ENCODE assay signal across 8 mouse cellular contexts in genomic region chr13:104031821-104032331, GRCm38 (mm10).
A peak's percentile ranks its signal among the peaks of the same experiment; 100 is the strongest.
DNase-seq lines count a peak whose midpoint lies in the region; ATAC-seq lines count a peak whose summit lies in the region.

No protein-coding gene starts in this region.

- H3K4me1 ChIP-seq in embryonic facial prominence, embryonic 14.5 days (ENCODE audit: control insufficient read depth, insufficient read depth, low read length): peaks cover 46% of the 10 kb centered on the region
- peaks cover 14% of the 10 kb centered on the region for H3K4me1 ChIP-seq in hindbrain, embryonic 12.5 days
- H3K4me1 ChIP-seq in kidney, embryonic 15.5 days: peaks cover 43% of the 10 kb centered on the region

- intact Hi-C loops in gastrocnemius, postnatal 14 days (cut with DNase I; ENCODE audit: low total_unique reads): no loop called here

- peak; percentile 61 for ATAC-seq in embryonic facial prominence, embryonic 14.5 days (ENCODE audit: low read depth)
- peak; percentile 67 for ATAC-seq in hindbrain, embryonic 12.5 days (ENCODE audit: low FRiP score)
- no peak for ATAC-seq in kidney, embryonic 15.5 days (replicated peaks; ENCODE audit: low FRiP score)

- no peak overlapping the region for H3K4me2 ChIP-seq in embryonic facial prominence, embryonic 14.5 days (ENCODE audit: low read depth, low read length)
- no peak overlapping the region for H3K4me2 ChIP-seq in hindbrain, embryonic 12.5 days (replicated peaks)
- H3K4me2 ChIP-seq in kidney, embryonic 15.5 days: no peak overlapping the region

- H3K36me3 ChIP-seq in embryonic facial prominence, embryonic 14.5 days (ENCODE audit: control insufficient read depth, insufficient read depth, low read length): no peaks in the 10 kb centered on the region
- H3K36me3 ChIP-seq in hindbrain, embryonic 12.5 days: no peaks in the 10 kb centered on the region
- H3K36me3 ChIP-seq in kidney, embryonic 15.5 days: no peaks in the 10 kb centered on the region

- H3K4me3 ChIP-seq in embryonic facial prominence, embryonic 14.5 days (ENCODE audit: low read depth, low read length): no peak overlapping the region
- H3K4me3 ChIP-seq in hindbrain, embryonic 12.5 days: no peak overlapping the region
- no peak overlapping the region for H3K4me3 ChIP-seq in kidney, embryonic 15.5 days (replicated peaks)

- no peak overlapping the region; the same call in 1 of the 2 replicates for H3K9ac ChIP-seq in embryonic facial prominence, embryonic 14.5 days (ENCODE audit: low read depth, low read length)
- no peak overlapping the region for H3K9ac ChIP-seq in hindbrain, embryonic 12.5 days
- H3K9ac ChIP-seq in kidney, embryonic 15.5 days: no peak overlapping the region

- H3K27me3 ChIP-seq in embryonic facial prominence, embryonic 14.5 days (replicated peaks; ENCODE audit: control insufficient read depth, insufficient read depth, low read length): no peaks in the 10 kb centered on the region
- H3K27me3 ChIP-seq in hindbrain, embryonic 12.5 days: peaks cover 6% of the 10 kb centered on the region; the same call in 1 of the 2 replicates
- no peaks in the 10 kb centered on the region for H3K27me3 ChIP-seq in kidney, embryonic 15.5 days

- 45% methylated on average over 12 of the region's 12 CpGs for WGBS in embryonic facial prominence, embryonic 14.5 days
- 56% methylated on average over 12 of the region's 12 CpGs for WGBS in hindbrain, embryonic 12.5 days
- WGBS in kidney, embryonic 15.5 days: 63% methylated on average over 12 of the region's 12 CpGs

- DNase-seq in gastrocnemius, postnatal 14 days: peak; percentile 32
- no peak for DNase-seq in gastrocnemius, postnatal 10 days
- DNase-seq in embryonic facial prominence, embryonic 14.5 days (ENCODE audit: low spot score): peak; percentile 75
- DNase-seq in lung, postnatal 36 days: peak; percentile 75
- no peak for DNase-seq in spleen, postnatal 4 days (ENCODE audit: low spot score in 2 of 2)
- DNase-seq in adrenal gland, adult 18-20 months (ENCODE audit: low spot score in 2 of 2): no peak

- H3K27ac ChIP-seq in embryonic facial prominence, embryonic 14.5 days (replicated peaks; ENCODE audit: low read depth, low read length): peak overlapping the region; percentile 61; the same call in 1 of the 2 replicates
- H3K27ac ChIP-seq in hindbrain, embryonic 12.5 days: peak overlapping the region; percentile 35; the same call in 1 of the 2 replicates
- H3K27ac ChIP-seq in kidney, embryonic 15.5 days: no peak overlapping the region

- no peaks in the 10 kb centered on the region for H3K9me3 ChIP-seq in embryonic facial prominence, embryonic 14.5 days (ENCODE audit: control insufficient read depth, low read length)
- no peaks in the 10 kb centered on the region for H3K9me3 ChIP-seq in hindbrain, embryonic 12.5 days (replicated peaks)
- H3K9me3 ChIP-seq in kidney, embryonic 15.5 days (replicated peaks): no peaks in the 10 kb centered on the region

Comparison
In these comparisons a context has a peak if more than half of its experiments do, and no peak if none do; other contexts are left out.
1. DNase-seq: peak in gastrocnemius, postnatal 14 days (single experiment), embryonic facial prominence, embryonic 14.5 days (single experiment) and lung, postnatal 36 days (single experiment); none in gastrocnemius, postnatal 10 days (single experiment), spleen, postnatal 4 days (0 of 2) and adrenal gland, adult 18-20 months (0 of 2).